Mouse (Mus musculus) small intestine, adult 10 weeks (tissue): Measurements from ENCODE around the gene Nup98. TPM values are rescaled to one million over a fixed set of nuclear protein-coding genes. Genes with fewer than 3 reads are reported as not detected.

Source experiments
- polyA plus RNA-seq: library from polyadenylated mRNA; stranded (reverse); fragments of 350-450 nt; fragmentation: Illumina TruSeq; extraction: RNeasy Lipid Tissue Mini Kit (QIAGEN cat#74804); gene quantifications from one replicate; pipeline ENCODE4 v1.2.3, GENCODE M21; 2014; ENCODE audit warnings: low replicate concordance

The Nup98 gene
- 29.9 TPM for polyA plus RNA-seq

GRCm38 (mm10) chr7:102209756-102210721 is at the start of gene Nup98, which contains the start of gene Pgap2:
TSS of gene Nup98 (minus strand) at chr7:102210176.
TSS of gene Pgap2 (plus strand) at chr7:102210208.

DNA sequence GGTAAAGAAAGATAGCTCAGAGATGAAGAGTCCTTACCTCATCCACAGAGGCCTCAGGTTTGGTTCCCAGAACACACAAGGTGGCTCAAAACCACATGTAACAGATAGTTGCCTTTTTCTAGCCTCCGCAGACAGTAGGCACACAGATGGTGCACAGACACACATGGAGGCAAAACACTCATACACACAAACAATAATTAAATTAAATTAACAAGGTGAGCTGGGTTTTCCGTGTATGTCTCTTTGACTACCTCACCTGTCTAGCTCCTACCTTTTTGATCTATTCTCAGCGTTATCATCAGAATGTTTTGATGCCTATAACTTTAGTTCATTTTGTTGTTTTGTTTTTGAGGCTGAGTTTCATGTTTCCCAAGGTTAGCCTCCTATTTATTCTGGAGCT is 46.0 kb upstream of the Nup98 start, which contains the start of gene Rhog:
Gene Rhog (minus strand): TSS at position 101 of the 400 bp plus-strand sequence.

GRCm38 (mm10) chr7:102116579-102117331 is 93.2 kb downstream of the Nup98 start, which contains the start of gene Chrna10:
TSS of gene Chrna10 (minus strand) at chr7:102116828.

DNA sequence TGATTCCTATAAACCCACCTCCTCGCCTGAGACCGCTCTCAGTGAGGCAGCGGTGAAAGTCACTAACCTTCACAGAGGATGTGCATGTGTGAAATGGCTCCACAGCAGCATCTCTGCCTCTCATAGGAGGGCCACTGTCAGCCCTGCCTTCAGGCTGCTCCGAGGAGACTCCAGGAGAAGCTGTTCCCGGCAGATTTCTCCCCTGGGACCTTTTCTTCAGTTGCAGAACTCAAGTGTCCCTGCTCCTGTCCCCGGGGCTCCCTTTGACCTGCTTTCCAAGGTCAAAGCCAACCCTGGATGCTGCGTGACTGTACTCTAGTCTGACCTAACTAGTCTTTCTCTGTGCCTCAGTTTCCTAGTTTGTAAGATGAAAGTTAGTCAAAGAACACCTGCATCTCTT is 100.8 kb downstream of the Nup98 start, which contains the start of gene Art5:
Gene Art5 (minus strand): TSS at position 319 of the 400 bp plus-strand sequence.

DNA sequence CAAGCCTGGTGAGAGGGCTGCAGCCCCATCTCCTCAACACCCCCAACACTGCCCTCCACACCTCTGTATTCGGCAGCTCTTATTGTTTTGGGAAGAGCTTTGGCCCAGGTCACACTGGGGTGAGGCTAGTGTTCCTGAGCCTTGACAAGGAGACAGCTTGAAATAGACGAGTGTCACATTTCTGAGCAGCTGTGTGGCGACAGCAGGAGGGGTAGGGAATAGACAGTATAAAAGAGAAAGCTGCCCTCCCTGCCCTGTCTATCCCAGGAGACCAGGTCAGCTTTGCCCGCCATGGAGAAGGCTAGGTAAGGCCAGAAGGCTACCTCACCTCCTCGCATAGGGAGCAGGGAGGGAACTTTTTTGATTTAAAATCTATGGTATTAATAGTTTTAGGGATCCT is 108.5 kb downstream of the Nup98 start, which contains the start of gene Art1:
Gene Art1 (plus strand): TSS at position 257 of the 400 bp plus-strand sequence.

DNA sequence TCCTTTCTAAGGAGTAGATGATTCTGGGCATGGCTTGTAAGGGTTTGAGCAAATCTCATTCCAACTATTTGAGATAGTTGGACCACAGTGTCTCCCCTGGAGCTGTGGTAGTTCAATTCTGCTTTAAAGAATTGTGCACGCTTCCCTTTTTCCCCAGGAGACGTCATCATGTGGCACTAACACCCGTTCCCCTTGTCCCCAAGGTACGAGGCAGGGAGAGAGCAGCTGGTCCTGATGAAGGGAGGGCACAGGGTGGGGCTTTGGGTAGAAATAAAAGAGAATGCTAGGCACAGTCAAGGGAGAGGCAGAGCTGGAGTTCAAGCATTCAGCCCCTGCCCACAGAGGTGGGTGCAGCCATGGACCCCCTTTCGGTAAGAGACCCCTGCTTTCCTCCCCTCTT is 127.2 kb downstream of the Nup98 start, which contains the start of gene Trpc2:
Gene Trpc2 (plus strand): TSS at position 301 of the 400 bp plus-strand sequence.

Other genes with a start within 250 kb of the Nup98 start
- 12.4 TPM for gene Il18bp, start 191.5 kb downstream of the Nup98 start, polyA plus RNA-seq
- gene Rnf121, start 144.7 kb downstream of the Nup98 start, polyA plus RNA-seq = 23.8 TPM
- gene Xndc1, start 144.7 kb downstream of the Nup98 start, polyA plus RNA-seq = 11.6 TPM
- 0.11 TPM for gene Xntrpc, start 144.5 kb downstream of the Nup98 start, polyA plus RNA-seq
- gene Trpc2, start 127.1 kb downstream of the Nup98 start, polyA plus RNA-seq = not detected
- gene Art1, start 108.4 kb downstream of the Nup98 start, polyA plus RNA-seq = not detected
- gene Art5, start 100.7 kb downstream of the Nup98 start, polyA plus RNA-seq = not detected
- not detected for gene Chrna10, start 93.3 kb downstream of the Nup98 start, polyA plus RNA-seq
- gene Pgap2, start within 50 bp of the Nup98 start, polyA plus RNA-seq = 27.7 TPM
- gene Rhog, start 45.9 kb upstream of the Nup98 start, polyA plus RNA-seq = 1.5 TPM
- 4.9 TPM for gene Stim1, start 57.6 kb upstream of the Nup98 start, polyA plus RNA-seq
- gene Rrm1, start 231.5 kb upstream of the Nup98 start, polyA plus RNA-seq = 35.8 TPM